Mouse (Mus musculus) monocyte, adult 5-6 weeks (primary cell): ENCODE data around the gene Far1. TPM values are rescaled to one million over a fixed set of nuclear protein-coding genes. Genes with fewer than 3 reads are reported as not detected.

Experiments
- ATAC-seq: fragments of 153-309, 156-312 bp; replicated peaks from 2 replicates; pipeline ENCODE4 v1.8.0; 2017; ENCODE audit warnings: mild to moderate bottlenecking; ENCODE audit not compliant: low TSS enrichment, insufficient number of reproducible peaks, severe bottlenecking, poor library complexity, low FRiP score
- total RNA-seq: library from RNA; stranded (forward); fragments of 200-1000, 200-491, 200-594 nt; gene quantifications from 3 replicates; pipeline ENCODE4 v1.2.3, GENCODE M21; 2017

The Far1 gene
- total RNA-seq, 1 experiment from 2014 or later, result 182 TPM

- ATAC-seq, result no peak
These were observed 38.9 kb downstream of the Far1 start for GRCm38 (mm10) chr7:113552508-113552907.

GRCm38 (mm10) chr7:113556138-113556537, 42.5 kb downstream of the Far1 start:
- 0 out of 2 replicates have a peak, but pooled peaks have one; percentile 50 for ATAC-seq

GRCm38 (mm10) chr7:113566892-113567291, 53.3 kb downstream of the Far1 start:
- ATAC-seq, result no peak

- no peak for ATAC-seq
These were observed 57.5 kb downstream of the Far1 start for GRCm38 (mm10) chr7:113571121-113571520.

- ATAC-seq, result no peak
These were observed 59.1 kb downstream of the Far1 start for GRCm38 (mm10) chr7:113572741-113573140.

GRCm38 (mm10) chr7:113582111-113582510, 68.5 kb downstream of the Far1 start:
- ATAC-seq, result no peak

GRCm38 (mm10) chr7:113589211-113589610, 75.6 kb downstream of the Far1 start:
- ATAC-seq, result no peak

GRCm38 (mm10) chr7:113590330-113590729, 76.7 kb downstream of the Far1 start:
- no peak for ATAC-seq

- no peak for ATAC-seq
These were observed 77.5 kb downstream of the Far1 start for GRCm38 (mm10) chr7:113591084-113591483.

- no peak for ATAC-seq
These were observed 78.1 kb downstream of the Far1 start for GRCm38 (mm10) chr7:113591557-113592354.

- no peak for ATAC-seq
These were observed 79.1 kb downstream of the Far1 start for GRCm38 (mm10) chr7:113592696-113593095.

GRCm38 (mm10) chr7:113594363-113594762, 80.7 kb downstream of the Far1 start:
- peak; percentile 72 for ATAC-seq

- ATAC-seq, result no peak
These were observed 83.6 kb downstream of the Far1 start for GRCm38 (mm10) chr7:113597231-113597630.

GRCm38 (mm10) chr7:113601803-113602202, 88.2 kb downstream of the Far1 start:
- ATAC-seq, result no peak

GRCm38 (mm10) chr7:113607928-113608327, 94.3 kb downstream of the Far1 start:
- no peak for ATAC-seq

- ATAC-seq, result no peak
These were observed 95.5 kb downstream of the Far1 start for GRCm38 (mm10) chr7:113609027-113609705.

GRCm38 (mm10) chr7:113612628-113613027, 99.0 kb downstream of the Far1 start:
- ATAC-seq, result peak; percentile 93

- 0 out of 2 replicates have a peak, but pooled peaks have one; percentile 33 for ATAC-seq
These were observed 100.7 kb downstream of the Far1 start for GRCm38 (mm10) chr7:113614198-113614927.

- no peak for ATAC-seq
These were observed 105.5 kb downstream of the Far1 start for GRCm38 (mm10) chr7:113619166-113619565.
